Mouse (Mus musculus): ENCODE measurements around the gene Camkk1. TPM values are rescaled to one million over a fixed set of nuclear protein-coding genes. Genes with fewer than 3 reads are reported as not detected.
A peak's percentile ranks its signal among the peaks of the same experiment; 100 is the strongest.

Camkk1 gene
- polyA plus RNA-seq, 1 experiment from 2014 or later: 6.9 TPM

DNA sequence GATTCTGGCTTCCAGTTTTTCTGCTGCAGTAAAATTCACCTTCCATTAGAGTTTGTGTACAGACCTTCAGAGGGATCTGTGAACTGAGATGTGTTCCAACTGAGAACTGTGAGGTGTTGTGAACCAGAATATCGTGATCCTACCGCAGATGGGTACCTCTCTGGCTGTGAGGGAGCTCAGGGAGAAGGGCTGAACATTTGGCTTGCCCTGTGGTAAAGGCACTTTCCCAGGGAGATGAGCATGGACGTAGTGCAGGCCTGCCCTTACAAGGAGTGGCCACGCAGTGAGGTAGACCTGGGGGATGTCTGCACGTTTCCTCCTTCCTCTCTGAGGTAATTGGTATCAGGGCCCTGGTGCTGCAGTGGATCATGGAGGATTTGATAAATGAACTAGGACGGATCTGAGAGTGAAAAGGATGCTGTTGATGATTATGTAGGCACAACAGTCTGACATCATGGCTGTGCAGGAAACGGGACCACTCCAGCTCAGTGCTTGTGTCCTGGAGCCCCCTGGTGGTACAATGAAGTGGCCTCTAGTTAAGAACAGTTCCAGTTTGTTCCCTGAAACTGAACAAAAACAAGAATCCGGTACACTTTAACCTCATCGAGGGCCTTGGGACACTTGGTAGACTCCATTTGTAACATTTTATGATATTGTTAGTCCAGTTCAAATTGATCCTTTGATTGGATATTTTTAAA, 20.4 kb downstream of the Camkk1 start:
- Histone ChIP-seq H3K36me3 (replicated peaks) (no peaks in the 10 kb centered on the region), H3K9me3 (no peaks in the 10 kb centered on the region), H3K27ac (replicated peaks) (no peak overlapping the region), H3K27me3 (replicated peaks; ENCODE audit: low read depth, poor library complexity, severe bottlenecking) (no peaks in the 10 kb centered on the region), H3K4me1 (peaks cover 14% of the 10 kb centered on the region), H3K4me3 (no peak overlapping the region)
- WGBS: 57% methylated on average over 9 of the region's 9 CpGs
- peak; percentile 71 for DNase-seq (ENCODE audit: low spot score)

DNA sequence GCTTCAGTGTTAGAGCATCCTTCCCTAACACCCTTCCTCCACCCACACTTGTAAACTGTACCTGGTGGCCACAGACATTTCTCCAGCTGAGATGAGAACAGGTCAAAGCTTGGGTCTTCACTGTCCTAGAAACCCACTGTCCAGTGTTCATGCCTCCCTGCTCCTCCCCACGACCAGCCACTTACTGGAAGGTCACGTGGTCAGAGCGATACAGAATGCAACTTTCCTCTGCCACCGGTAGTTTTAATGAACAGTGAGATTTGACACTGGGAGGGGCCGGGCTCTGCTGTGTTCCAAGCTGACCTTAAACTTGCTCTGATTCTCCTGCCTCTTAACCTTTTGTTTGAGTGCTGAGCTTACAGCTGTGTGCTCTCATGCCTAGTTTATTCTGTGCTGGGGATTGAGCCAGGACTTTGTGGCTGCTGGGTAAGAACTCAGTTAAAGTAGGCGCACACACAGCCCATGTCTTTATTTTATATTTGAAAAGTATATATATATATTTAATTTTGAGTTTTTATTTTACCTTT, 25.5 kb downstream of the Camkk1 start:
- Histone ChIP-seq H3K27me3 (replicated peaks; ENCODE audit: low read depth, poor library complexity, severe bottlenecking) (no peaks in the 10 kb centered on the region), H3K4me3 (no peak overlapping the region), H3K9me3 (no peaks in the 10 kb centered on the region), H3K27ac (replicated peaks) (no peak overlapping the region), H3K36me3 (replicated peaks) (no peaks in the 10 kb centered on the region), H3K4me1 (peaks cover 25% of the 10 kb centered on the region)
- WGBS: 62% methylated on average over 6 of the region's 6 CpGs
- DNase-seq (ENCODE audit: low spot score): no peak

DNA sequence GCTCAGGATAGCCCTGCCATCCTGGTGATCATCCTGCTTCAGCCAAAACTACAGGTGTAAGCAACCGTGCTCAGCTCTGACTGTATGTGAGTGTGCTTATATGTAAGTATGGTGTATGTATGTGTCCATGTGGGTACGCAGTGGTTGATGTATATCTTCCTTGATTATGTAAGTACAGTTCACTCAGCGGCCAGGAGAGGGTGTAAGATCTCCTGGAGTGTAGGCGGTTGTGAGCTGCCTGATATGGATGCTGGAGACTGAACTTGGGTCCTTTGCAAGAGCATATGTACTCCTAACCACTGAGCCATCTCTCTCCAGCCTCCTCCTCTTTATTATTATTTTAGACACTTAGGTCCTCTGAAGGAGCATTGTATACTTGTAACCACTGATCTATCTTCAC, 26.0 kb downstream of the Camkk1 start:
- H3K27ac ChIP-seq (replicated peaks): no peak overlapping the region
- H3K9me3 ChIP-seq: no peaks in the 10 kb centered on the region
- WGBS: 70% methylated on average over 4 of the region's 4 CpGs

DNA sequence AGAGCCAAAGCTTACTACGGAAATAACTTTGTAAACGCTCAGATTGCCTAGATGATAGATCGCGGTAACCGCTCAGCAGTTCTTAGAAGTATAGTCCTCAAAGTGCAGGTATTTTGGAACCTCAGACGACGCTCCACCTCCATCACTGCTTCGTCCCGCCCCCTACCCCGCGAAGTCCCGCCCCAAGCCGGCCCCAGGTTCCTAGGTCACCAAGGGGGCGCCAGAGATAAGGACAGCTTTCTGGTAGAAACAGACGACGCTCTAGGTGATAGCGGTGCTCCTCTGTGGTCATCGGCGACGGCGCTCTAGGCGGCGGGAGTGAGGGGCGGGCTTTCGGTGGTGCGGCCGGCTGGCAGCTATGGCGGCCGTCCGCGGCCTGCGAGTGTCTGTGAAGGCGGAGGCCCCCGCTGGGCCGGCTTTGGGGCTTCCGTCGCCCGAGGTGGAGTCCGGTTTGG, 28.8 kb downstream of the Camkk1 start, which contains the start of gene Ncbp3:
Gene Ncbp3 (plus strand): TSS at position 242 of the 455 bp plus-strand sequence.
- under 1% methylated on average over 39 of the region's 39 CpGs for WGBS
- no peaks in the 10 kb centered on the region for H3K27me3 ChIP-seq (replicated peaks; ENCODE audit: low read depth, poor library complexity, severe bottlenecking)
- peak; percentile 96 for DNase-seq (ENCODE audit: low spot score)

More for the DNA sequence above, 26.0 kb downstream of the Camkk1 start:
- DNase-seq (ENCODE audit: low spot score): no peak
- Histone ChIP-seq H3K4me3 (no peak overlapping the region), H3K27me3 (replicated peaks; ENCODE audit: low read depth, poor library complexity, severe bottlenecking) (no peaks in the 10 kb centered on the region), H3K4me1 (peaks cover 26% of the 10 kb centered on the region), H3K36me3 (replicated peaks) (peaks cover 2% of the 10 kb centered on the region; the same call in 1 of the 2 replicates)

DNA sequence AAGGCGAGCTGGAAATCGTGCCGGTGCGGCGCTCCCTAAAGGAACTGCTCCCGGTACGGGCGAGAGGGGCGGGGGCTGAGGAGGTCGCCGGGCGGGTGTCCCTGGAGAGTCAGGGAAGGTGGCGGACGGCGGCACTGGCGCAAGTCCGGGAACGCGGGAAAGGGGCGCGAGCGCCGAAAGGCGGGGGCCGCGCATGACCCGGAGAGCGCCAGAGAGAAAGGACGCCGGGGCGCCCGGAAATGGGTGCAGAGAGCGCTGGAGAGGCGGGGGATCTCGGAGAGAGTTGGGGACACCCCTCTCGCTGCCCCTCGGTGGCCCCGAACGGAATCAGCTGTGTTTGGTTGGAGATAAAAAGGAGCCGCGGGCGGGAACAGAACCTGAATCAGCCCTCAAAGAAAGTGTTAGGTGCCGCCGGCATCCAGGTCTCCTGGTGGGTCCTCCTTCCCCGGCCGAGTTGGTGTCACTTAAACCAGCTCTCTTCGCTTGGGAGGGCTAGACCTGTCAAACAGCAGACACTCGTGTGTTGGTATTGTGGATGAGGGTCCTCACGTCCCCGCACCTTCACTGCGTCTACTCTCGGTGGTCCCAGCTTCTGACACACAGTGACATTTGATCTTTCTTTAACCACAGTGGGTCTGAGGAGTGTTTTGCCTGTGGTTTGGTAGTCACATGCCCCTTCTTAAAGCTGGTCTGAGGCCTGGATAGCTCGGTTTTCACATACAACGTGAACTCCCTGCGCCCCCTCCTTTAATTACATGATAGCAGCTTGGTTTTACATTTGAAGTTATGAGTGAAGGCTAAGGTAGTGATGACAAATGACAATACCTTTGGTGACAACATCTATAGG, 29.4 kb downstream of the Camkk1 start:
- Histone ChIP-seq H3K4me1 (peaks cover 22% of the 10 kb centered on the region), H3K27ac (replicated peaks) (peak overlapping the region; percentile 95), H3K4me3 (peak overlapping the region; percentile 97), H3K36me3 (replicated peaks) (peaks cover 35% of the 10 kb centered on the region), H3K9me3 (no peaks in the 10 kb centered on the region), H3K27me3 (replicated peaks; ENCODE audit: low read depth, poor library complexity, severe bottlenecking) (no peaks in the 10 kb centered on the region)
- DNase-seq (ENCODE audit: low spot score): no peak
- WGBS: 2% methylated on average over 55 of the region's 55 CpGs

More for the DNA sequence above, 28.8 kb downstream of the Camkk1 start, which contains the start of gene Ncbp3:
- Histone ChIP-seq H3K9me3 (no peaks in the 10 kb centered on the region), H3K36me3 (replicated peaks) (peaks cover 28% of the 10 kb centered on the region), H3K27ac (replicated peaks) (peak within 1 kb of the TSS; percentile 95), H3K4me1 (peaks cover 26% of the 10 kb centered on the region), H3K4me3 (peak within 1 kb of the TSS; percentile 97)

DNA sequence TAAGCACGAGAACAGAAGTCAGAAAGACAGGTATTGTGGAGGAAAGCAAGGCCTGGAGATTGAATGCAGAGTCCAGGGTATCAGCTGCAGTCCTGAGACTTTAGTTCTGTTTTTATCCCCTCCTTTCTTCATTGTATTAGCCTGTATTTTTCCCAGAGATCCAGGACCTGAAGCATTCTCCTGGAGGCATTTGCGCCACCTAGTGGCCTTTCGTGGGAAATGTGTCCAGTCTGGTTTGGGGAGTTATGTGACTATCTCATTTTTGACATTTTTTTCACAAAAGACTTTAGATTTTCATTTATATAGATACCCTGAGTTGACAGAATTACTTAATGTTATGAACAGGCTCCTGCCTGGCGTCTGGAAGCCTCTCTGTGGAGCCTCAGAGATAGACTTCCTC, 30.5 kb downstream of the Camkk1 start:
- Histone ChIP-seq H3K27me3 (replicated peaks; ENCODE audit: low read depth, poor library complexity, severe bottlenecking) (no peaks in the 10 kb centered on the region), H3K36me3 (replicated peaks) (peaks cover 45% of the 10 kb centered on the region), H3K9me3 (no peaks in the 10 kb centered on the region), H3K4me1 (peaks cover 11% of the 10 kb centered on the region), H3K27ac (replicated peaks) (no peak overlapping the region), H3K4me3 (peak overlapping the region; percentile 97)
- DNase-seq (ENCODE audit: low spot score): peak; percentile 80
- 7% methylated on average over 4 of the region's 4 CpGs for WGBS

DNA sequence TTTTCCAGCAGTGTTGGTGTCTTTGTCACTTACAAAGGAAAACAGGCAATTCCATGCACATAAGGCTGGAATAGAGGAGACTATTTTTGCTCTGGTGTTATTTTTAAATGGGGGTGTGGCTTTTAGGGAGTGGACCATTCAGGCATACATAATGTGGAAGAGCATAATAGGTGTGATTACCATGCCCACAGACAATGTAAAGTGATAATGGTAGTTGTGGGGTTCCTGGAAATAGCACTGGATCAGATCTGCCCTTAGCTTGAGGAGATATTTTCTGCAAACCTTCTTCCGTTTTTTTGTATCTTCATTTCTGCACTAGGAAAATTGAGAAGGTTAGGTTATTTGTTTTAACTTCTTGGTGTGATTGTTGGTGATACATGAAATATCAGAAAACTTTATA, 34.0 kb downstream of the Camkk1 start:
- no peak overlapping the region for H3K4me3 ChIP-seq
- whole genome bisulfite sequencing: 91% methylated on average over 1 of the region's 1 CpGs
- no peaks in the 10 kb centered on the region for H3K9me3 ChIP-seq
- DNase-seq (ENCODE audit: low spot score): no peak
- H3K4me1 ChIP-seq: peaks cover 11% of the 10 kb centered on the region
- peaks cover 80% of the 10 kb centered on the region for H3K36me3 ChIP-seq (replicated peaks)
- H3K27ac ChIP-seq (replicated peaks): no peak overlapping the region
- H3K27me3 ChIP-seq (replicated peaks; ENCODE audit: low read depth, poor library complexity, severe bottlenecking): no peaks in the 10 kb centered on the region

DNA sequence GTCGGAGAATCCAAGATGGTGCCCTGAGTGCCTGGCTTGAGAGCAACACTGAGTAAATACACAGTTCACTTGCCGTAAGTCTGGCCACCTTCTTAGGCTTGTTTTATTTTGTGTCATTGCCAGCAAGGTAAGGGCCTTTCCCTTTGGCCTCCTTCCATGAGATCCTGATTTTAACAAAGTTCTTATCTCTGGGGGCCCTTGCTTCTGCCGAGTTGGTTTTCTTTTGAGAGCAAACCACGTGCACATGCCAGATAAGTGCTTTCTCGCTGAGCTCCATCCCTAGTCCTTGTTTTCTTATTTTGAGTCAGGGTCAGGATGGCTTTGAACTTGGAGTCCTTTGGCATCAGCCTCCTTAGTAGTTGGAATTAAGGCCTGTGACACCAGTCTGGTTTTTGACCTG, 38.9 kb downstream of the Camkk1 start:
- H3K36me3 ChIP-seq (replicated peaks): peaks cover 96% of the 10 kb centered on the region
- DNase-seq (ENCODE audit: low spot score): no peak
- no peaks in the 10 kb centered on the region for H3K4me1 ChIP-seq
- H3K27ac ChIP-seq (replicated peaks): no peak overlapping the region
- H3K4me3 ChIP-seq: no peak overlapping the region
- WGBS: 90% methylated on average over 5 of the region's 5 CpGs
- no peaks in the 10 kb centered on the region for H3K9me3 ChIP-seq
- H3K27me3 ChIP-seq (replicated peaks; ENCODE audit: low read depth, poor library complexity, severe bottlenecking): no peaks in the 10 kb centered on the region

DNA sequence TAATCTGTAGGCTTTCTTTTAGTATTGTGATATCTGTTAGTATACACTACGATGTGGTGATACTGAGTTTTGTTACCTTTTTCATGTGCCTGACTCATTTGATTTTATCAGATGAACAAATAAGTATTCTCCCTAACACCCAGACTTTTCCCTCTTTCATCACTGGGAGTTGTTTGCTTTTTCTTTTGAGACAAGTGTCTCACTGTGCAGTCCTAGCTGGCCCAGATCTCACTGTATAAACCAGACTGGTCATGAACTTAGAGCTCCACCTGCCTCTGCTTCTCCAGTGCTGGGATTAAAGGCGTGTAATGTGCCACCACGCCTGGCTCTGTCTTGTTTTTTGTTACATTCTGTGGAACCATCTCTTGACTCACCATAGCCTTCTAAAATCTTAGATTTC, 40.8 kb downstream of the Camkk1 start:
- Histone ChIP-seq H3K36me3 (replicated peaks) (peaks cover 84% of the 10 kb centered on the region), H3K9me3 (no peaks in the 10 kb centered on the region), H3K27ac (replicated peaks) (no peak overlapping the region), H3K27me3 (replicated peaks; ENCODE audit: low read depth, poor library complexity, severe bottlenecking) (no peaks in the 10 kb centered on the region), H3K4me3 (no peak overlapping the region), H3K4me1 (no peaks in the 10 kb centered on the region)
- 94% methylated on average over 3 of the region's 3 CpGs for WGBS
- DNase-seq (ENCODE audit: low spot score): no peak

DNA sequence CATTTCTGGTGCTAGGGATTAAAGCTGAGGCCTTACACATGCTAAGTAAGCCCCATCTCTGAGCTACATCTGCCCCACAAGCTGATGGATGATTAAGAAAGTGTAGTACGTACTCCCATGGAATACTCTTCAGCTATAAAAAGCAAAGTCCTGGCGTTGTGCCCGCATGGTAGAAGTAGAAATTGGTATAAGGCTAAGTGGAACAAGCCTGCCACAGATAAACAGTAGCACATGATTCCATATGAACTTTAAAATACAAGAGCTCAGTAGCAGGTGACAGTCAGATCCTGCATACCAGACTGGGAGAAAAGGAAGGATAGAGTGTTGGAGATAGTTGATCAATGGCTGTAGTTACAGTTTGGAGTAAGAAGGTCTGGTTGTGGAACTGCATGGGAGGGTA, 42.6 kb downstream of the Camkk1 start:
- H3K36me3 ChIP-seq (replicated peaks): peaks cover 78% of the 10 kb centered on the region
- no peaks in the 10 kb centered on the region for H3K4me1 ChIP-seq
- no peak overlapping the region for H3K4me3 ChIP-seq
- H3K9me3 ChIP-seq: no peaks in the 10 kb centered on the region
- no peaks in the 10 kb centered on the region for H3K27me3 ChIP-seq (replicated peaks; ENCODE audit: low read depth, poor library complexity, severe bottlenecking)
- WGBS: 94% methylated on average over 3 of the region's 3 CpGs
- H3K27ac ChIP-seq (replicated peaks): no peak overlapping the region
- DNase-seq (ENCODE audit: low spot score): no peak

DNA sequence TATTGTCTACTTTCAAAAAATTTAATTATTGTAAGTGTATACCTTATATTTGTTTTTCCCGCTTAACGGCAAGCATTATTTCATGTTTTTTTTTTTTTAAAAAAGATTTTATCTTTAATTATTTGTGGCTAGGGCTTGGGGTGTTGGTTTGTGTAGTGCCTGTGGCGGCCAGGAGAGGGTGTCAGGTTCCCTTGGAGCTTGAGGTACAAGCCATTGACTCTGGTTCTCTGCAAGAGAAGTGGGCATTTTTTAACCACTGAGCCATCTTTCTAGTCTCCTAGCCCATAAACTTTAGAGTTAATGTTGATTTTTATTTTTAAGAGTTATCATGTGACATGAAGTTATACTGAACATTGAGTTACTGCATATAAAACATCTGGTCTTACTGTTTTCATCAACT, 53.0 kb downstream of the Camkk1 start:
- H3K9me3 ChIP-seq: no peaks in the 10 kb centered on the region
- WGBS: 86% methylated on average over 3 of the region's 3 CpGs
- no peak overlapping the region for H3K27ac ChIP-seq (replicated peaks)
- no peaks in the 10 kb centered on the region for H3K27me3 ChIP-seq (replicated peaks; ENCODE audit: low read depth, poor library complexity, severe bottlenecking)
- no peak for DNase-seq (ENCODE audit: low spot score)
- peaks cover 98% of the 10 kb centered on the region for H3K36me3 ChIP-seq (replicated peaks)
- no peaks in the 10 kb centered on the region for H3K4me1 ChIP-seq
- no peak overlapping the region for H3K4me3 ChIP-seq

DNA sequence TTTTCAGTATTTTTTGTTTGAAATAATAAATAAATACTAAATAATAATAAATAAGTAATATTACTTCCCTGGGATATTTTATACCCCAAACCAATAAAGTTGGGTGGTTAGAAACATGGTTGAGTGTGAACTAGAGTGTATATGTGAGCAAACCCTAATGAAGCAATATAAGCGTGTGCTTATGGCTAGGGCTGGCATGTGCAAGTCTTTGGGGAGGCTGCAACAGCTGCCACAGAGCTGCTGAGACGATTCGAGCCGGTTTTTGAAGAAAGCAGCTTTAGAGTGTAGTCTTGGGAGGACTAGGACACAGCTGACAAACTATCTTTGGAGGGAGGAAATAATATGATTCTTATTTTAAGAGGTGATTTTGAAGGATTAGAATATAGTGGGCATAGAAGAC, 57.5 kb downstream of the Camkk1 start:
- H3K4me1 ChIP-seq: no peaks in the 10 kb centered on the region
- peaks cover 98% of the 10 kb centered on the region for H3K36me3 ChIP-seq (replicated peaks)
- H3K27ac ChIP-seq (replicated peaks): no peak overlapping the region
- 93% methylated on average over 4 of the region's 4 CpGs for WGBS
- no peaks in the 10 kb centered on the region for H3K9me3 ChIP-seq
- no peak overlapping the region for H3K4me3 ChIP-seq
- no peaks in the 10 kb centered on the region for H3K27me3 ChIP-seq (replicated peaks; ENCODE audit: low read depth, poor library complexity, severe bottlenecking)
- no peak for DNase-seq (ENCODE audit: low spot score)
